Mouse (Mus musculus): ENCODE data around the gene Dpy30. TPM values are rescaled to one million over a fixed set of nuclear protein-coding genes. Genes with fewer than 3 reads are reported as not detected.

Gene Dpy30
- polyA plus RNA-seq, 1 experiment from 2014 or later = 195 TPM

DNA sequence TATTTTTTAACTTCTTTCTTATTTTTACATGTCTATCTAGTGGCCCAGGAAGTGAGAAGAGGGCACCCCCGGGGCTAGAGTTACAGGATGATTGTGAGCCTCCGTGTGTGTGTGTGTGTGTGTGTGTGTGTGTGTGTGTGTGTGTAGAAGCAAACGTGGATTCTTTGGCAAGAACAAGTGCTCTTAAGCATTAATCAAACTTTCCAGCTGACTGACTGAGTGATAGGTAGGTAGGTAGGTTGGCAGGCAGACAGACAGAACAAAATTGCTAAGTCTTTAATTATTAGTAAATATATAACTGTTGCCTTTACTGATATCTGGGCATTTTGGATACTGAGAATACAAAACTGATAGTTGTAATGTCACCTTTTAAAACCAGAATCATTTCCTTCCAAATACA, 49.3 kb downstream of the Dpy30 start:
- ATAC-seq (replicated peaks; ENCODE audit: insufficient number of reproducible peaks, insufficient read depth, low FRiP score, low read depth) = no peak
- Histone ChIP-seq H3K27ac (no peak overlapping the region), H3K27me3 (no peaks in the 10 kb centered on the region), H3K9ac (no peak overlapping the region), H3K9me3 (replicated peaks) (no peaks in the 10 kb centered on the region), H3K4me1 (replicated peaks) (peaks cover 22% of the 10 kb centered on the region), H3K4me2 (no peak overlapping the region), H3K4me3 (no peak overlapping the region), H3K36me3 (no peaks in the 10 kb centered on the region)
- 66% methylated on average over 3 of the region's 3 CpGs for WGBS

DNA sequence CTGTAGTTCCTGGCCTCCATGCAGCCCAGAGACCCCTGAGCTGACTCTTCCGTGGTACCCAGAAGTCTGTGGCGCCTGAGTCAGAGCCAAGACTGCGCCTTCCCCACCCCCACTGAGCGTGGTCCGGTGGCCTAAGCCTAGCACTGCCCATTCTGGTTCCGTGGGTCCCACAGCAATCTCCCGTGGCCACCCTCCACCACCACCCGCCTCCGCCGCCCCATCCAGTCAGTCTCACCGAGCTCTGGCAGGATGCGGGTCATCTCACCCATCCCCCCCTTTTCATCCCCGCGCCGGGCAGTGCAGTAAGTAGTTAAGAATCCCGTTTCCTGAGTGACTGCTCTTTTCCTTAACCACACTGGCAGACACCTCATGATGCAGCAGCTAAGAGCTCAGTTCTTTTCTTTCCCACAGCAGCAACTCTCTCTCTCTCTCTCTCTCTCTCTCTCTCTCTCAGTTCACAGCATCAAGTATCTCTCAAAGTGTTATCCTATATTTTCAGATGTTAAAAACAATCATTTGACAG, 51.0 kb downstream of the Dpy30 start:
- Histone ChIP-seq H3K4me1 (replicated peaks) (peaks cover 17% of the 10 kb centered on the region), H3K9ac (no peak overlapping the region), H3K9me3 (replicated peaks) (no peaks in the 10 kb centered on the region), H3K36me3 (no peaks in the 10 kb centered on the region), H3K4me2 (no peak overlapping the region), H3K27me3 (no peaks in the 10 kb centered on the region), H3K4me3 (no peak overlapping the region), H3K27ac (no peak overlapping the region)
- WGBS = 69% methylated on average over 16 of the region's 16 CpGs
- ATAC-seq (replicated peaks; ENCODE audit: insufficient number of reproducible peaks, insufficient read depth, low FRiP score, low read depth) = peak; percentile 47; the same call in 1 of the 2 replicates

DNA sequence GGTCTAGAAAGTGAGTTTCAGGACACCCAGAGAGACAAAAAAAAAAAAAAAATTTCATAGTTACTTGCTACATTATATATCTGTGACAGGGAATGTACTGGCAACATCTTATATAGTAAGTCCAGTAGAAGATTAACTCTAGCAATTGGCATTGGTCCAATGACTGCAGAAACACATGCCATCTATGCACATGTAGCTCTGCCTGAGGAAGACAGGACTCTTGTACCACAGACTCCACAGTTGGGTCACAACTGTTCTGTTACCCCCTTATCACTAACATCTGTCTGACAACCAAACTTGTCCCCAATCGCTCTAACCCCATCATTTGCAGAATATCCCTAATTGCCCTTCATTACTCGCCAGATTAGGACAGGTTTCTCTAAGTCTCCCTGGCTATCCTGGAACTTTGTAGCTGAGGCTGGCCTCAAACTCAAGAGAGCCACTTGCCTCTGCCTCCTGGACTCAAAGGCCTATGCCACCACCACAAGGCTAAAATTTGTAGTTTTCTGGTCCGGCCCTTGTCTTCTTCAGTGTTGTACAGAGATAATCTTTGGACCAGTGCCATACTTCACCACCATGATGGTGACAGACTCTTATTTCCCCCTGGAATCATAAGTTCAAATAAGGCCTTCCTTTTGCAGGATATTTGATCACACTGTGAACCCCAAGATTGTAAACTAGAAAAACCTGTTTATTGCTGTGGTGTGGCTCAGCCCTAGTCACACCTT, 52.0 kb downstream of the Dpy30 start:
- Histone ChIP-seq H3K4me1 (replicated peaks) (peaks cover 17% of the 10 kb centered on the region), H3K4me2 (no peak overlapping the region), H3K36me3 (no peaks in the 10 kb centered on the region), H3K4me3 (no peak overlapping the region), H3K9me3 (replicated peaks) (no peaks in the 10 kb centered on the region), H3K27me3 (no peaks in the 10 kb centered on the region), H3K9ac (no peak overlapping the region), H3K27ac (no peak overlapping the region)
- no peak for ATAC-seq (replicated peaks; ENCODE audit: insufficient number of reproducible peaks, insufficient read depth, low FRiP score, low read depth)
- WGBS = 78% methylated on average over 3 of the region's 3 CpGs

DNA sequence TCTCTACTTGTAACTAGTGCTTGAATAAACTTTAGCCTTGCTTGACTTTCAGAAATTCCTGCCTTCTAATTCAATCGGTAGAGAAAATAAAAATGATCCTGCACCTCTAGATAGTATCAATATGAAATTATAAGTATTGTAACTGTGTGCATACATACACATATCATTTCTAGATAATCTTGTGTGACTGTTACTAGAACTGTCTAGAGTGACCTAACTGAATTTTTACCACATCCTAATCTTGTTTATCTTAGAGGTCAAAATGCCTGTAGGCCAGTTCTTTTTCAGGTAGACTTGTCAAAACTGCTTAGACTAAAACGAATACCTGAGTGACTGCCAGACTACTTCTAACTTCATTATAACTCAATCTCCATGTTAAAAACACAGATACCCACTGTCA, 53.5 kb downstream of the Dpy30 start:
- Histone ChIP-seq H3K27ac (no peak overlapping the region), H3K27me3 (no peaks in the 10 kb centered on the region), H3K9ac (no peak overlapping the region), H3K4me3 (no peak overlapping the region), H3K36me3 (no peaks in the 10 kb centered on the region), H3K4me1 (replicated peaks) (peaks cover 25% of the 10 kb centered on the region), H3K4me2 (no peak overlapping the region), H3K9me3 (replicated peaks) (no peaks in the 10 kb centered on the region)
- ATAC-seq (replicated peaks; ENCODE audit: insufficient number of reproducible peaks, insufficient read depth, low FRiP score, low read depth) = no peak
- WGBS = 65% methylated on average over 2 of the region's 2 CpGs

DNA sequence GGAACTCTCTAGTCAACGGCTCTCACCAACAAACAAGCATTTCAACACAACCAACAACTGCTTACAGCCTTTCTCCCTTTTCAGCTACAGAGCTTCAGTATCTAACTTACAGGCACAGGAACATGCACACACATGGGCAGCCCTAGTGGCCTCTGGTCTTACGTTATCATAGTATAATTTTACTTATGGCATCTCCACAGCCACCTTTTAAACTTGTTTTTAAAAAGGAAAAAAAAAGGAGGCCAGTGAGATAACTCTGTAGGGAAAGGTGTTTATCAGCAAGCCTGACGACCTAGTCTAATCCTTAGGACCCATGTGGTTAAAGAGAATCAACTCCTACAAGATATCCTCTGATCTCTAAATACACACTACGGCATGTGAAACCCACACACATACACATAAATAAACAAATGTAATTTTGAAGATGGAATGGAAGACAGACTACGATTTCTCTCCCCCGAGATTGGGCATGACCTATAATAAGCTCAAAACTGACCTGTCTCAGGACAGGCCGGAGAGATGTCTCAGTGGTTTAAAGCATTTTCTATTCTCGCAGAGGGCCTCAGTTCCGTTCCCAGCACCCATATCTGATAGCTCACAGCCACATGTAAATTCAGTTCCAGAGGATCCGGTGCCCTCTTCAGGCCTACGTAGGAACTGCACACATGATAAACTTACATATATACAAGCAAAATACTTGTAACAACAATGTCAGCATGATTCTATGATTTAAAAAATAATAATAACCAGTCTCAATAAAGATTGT, 56.1 kb downstream of the Dpy30 start:
- Histone ChIP-seq H3K27ac (no peak overlapping the region), H3K36me3 (no peaks in the 10 kb centered on the region), H3K9ac (no peak overlapping the region), H3K4me1 (replicated peaks) (peaks cover 35% of the 10 kb centered on the region), H3K4me2 (no peak overlapping the region), H3K9me3 (replicated peaks) (no peaks in the 10 kb centered on the region), H3K27me3 (no peaks in the 10 kb centered on the region), H3K4me3 (no peak overlapping the region)
- no peak for ATAC-seq (replicated peaks; ENCODE audit: insufficient number of reproducible peaks, insufficient read depth, low FRiP score, low read depth)
- WGBS = 86% methylated on average over 11 of the region's 11 CpGs

DNA sequence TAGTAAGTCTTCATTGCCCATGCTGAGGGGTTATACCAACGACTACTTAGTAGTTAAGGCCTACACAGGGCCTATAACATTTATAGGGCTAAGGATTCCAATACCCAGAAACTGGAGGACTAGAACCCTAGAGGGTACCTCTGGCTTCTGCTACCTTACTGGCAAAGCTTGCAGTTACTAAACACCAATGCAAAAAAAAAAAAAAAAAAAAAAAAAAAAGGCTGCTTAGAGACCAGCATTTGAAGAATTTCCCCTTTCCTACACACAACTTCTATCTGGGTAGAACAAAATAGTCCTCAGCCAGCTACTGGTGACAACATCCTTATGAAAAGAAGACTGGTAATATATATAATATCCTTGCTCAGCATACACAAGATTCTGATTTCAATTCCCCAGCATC, 58.1 kb downstream of the Dpy30 start:
- Histone ChIP-seq H3K36me3 (no peaks in the 10 kb centered on the region), H3K9me3 (replicated peaks) (no peaks in the 10 kb centered on the region), H3K4me2 (no peak overlapping the region), H3K27me3 (no peaks in the 10 kb centered on the region), H3K4me1 (replicated peaks) (peaks cover 27% of the 10 kb centered on the region), H3K9ac (no peak overlapping the region), H3K27ac (peak overlapping the region; percentile 65), H3K4me3 (no peak overlapping the region)
- no peak for ATAC-seq (replicated peaks; ENCODE audit: insufficient number of reproducible peaks, insufficient read depth, low FRiP score, low read depth)
- WGBS = 43% methylated on average over 1 of the region's 1 CpGs

DNA sequence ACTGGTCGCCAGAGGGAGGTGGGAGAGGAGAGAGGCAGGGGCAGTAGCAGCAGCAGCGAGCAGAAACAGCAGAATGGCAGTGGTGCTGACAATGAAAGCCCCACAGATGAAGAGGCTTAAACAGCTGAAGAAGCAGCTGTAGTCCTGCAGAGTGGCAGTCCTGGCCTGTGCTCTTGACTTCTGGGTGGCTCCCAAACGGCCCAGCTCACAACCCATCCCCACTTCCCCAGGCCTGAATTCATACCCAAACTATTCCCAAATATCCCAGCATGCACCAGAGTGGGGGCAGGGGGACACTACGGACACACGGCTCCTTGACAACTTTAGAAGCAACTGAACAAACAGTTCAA, 58.6 kb downstream of the Dpy30 start:
- Histone ChIP-seq H3K4me1 (replicated peaks) (peaks cover 23% of the 10 kb centered on the region), H3K9ac (no peak overlapping the region), H3K4me2 (no peak overlapping the region), H3K27ac (peak overlapping the region; percentile 65), H3K9me3 (replicated peaks) (no peaks in the 10 kb centered on the region), H3K36me3 (no peaks in the 10 kb centered on the region), H3K27me3 (no peaks in the 10 kb centered on the region), H3K4me3 (no peak overlapping the region)
- 11% methylated on average over 5 of the region's 5 CpGs for WGBS
- ATAC-seq (replicated peaks; ENCODE audit: insufficient number of reproducible peaks, insufficient read depth, low FRiP score, low read depth) = no peak; the same call in 1 of the 2 replicates

DNA sequence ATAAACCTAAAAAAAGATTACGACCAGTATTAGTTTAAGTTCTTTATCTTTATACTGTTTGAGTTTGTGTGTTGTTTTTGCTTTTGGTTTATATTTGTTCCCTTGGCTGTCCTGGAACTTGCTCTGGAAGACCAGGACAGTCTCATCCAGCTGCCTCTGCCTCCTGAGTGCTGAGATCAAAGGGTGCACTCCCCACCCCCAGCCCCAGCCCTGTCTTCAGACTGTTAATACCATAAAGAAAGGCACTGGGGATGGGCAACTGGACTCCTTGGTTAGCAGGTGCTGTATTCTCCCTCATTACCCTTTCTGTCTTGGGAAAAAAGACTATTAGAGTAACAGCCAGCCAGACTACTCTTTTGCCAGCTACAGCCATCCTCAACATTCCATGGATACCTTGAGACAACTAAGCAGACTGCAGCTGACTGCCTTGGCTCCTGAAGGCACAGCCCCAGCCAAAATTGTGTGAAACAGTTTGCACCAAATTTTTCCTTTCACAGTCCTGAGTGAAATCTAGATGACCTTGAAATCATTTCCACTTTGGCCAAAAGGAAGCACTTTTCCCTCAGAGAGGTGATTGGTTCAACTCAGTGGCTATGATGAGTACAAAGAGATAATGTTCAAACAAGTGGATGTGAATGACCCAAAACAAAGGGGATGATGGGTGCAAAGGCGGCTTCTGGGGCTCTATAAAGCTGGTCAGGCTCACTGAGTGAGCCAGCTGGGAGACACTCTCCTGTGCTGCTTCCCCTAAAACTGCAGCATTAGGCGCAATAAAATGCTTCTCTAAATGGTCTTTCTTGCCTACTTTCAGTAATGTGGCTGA, 59.2 kb downstream of the Dpy30 start:
- Histone ChIP-seq H3K9me3 (replicated peaks) (no peaks in the 10 kb centered on the region), H3K4me2 (no peak overlapping the region), H3K9ac (no peak overlapping the region), H3K27ac (peak overlapping the region; percentile 65), H3K36me3 (no peaks in the 10 kb centered on the region), H3K27me3 (no peaks in the 10 kb centered on the region), H3K4me3 (no peak overlapping the region), H3K4me1 (replicated peaks) (peaks cover 23% of the 10 kb centered on the region)
- 52% methylated on average over 3 of the region's 3 CpGs for WGBS
- no peak for ATAC-seq (replicated peaks; ENCODE audit: insufficient number of reproducible peaks, insufficient read depth, low FRiP score, low read depth)

DNA sequence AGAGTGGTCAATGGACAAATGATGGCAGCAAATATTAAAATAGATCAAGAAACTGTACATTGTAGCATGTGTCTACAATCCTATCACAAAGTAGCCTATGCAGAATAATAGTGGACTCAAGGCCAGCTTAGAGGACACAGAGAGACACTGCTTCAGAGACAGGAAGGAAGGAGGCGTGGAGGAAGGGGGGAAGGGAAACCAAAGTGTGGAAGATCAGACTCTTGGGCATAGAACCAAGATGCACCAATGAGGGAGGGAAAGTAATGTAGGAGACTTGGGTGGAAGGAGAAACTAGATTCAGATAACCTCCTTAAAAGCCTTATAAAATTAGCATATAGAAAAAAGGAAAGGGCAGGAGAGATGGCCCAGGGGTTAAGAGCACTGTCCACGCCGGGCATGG, 61.3 kb downstream of the Dpy30 start:
- Histone ChIP-seq H3K4me2 (no peak overlapping the region), H3K27me3 (no peaks in the 10 kb centered on the region), H3K9me3 (replicated peaks) (no peaks in the 10 kb centered on the region), H3K9ac (no peak overlapping the region), H3K27ac (no peak overlapping the region), H3K4me1 (replicated peaks) (peaks cover 23% of the 10 kb centered on the region), H3K4me3 (no peak overlapping the region), H3K36me3 (0 out of 2 replicates have a peak, but pooled peaks cover 7% of the 10 kb centered on the region)
- WGBS = 78% methylated on average over 3 of the region's 3 CpGs
- ATAC-seq (replicated peaks; ENCODE audit: insufficient number of reproducible peaks, insufficient read depth, low FRiP score, low read depth) = no peak
